Mouse (Mus musculus): ENCODE data around the gene Prkce. TPM values are rescaled to one million over a fixed set of nuclear protein-coding genes. Genes with fewer than 3 reads are reported as not detected.
A peak's percentile ranks its signal among the peaks of the same experiment; 100 is the strongest.

Gene Prkce
- polyA plus RNA-seq, 2 experiments, result 0.32 to 0.37 TPM

GRCm38 (mm10) chr17:86531231-86531630, 363.6 kb downstream of the Prkce start:
- Histone ChIP-seq H3K4me1 (replicated peaks; ENCODE audit: control insufficient read depth in 2 of 2, insufficient read depth in 2 of 2, low read length in 1 of 2) (no peaks in the 10 kb centered on the region), H3K4me3 (ENCODE audit: insufficient read depth in 1 of 2, low read depth in 2 of 2, low read length in 2 of 2) (no peak overlapping the region), H3K36me3 (replicated peaks; ENCODE audit: control insufficient read depth, insufficient read depth, low read depth) (no peaks in the 10 kb centered on the region), H3K4me2 (ENCODE audit: low read depth) (no peak overlapping the region), H3K27me3 (ENCODE audit: control insufficient read depth, insufficient read depth, low read length) (no peaks in the 10 kb centered on the region), H3K27ac (no peak overlapping the region), H3K9ac (replicated peaks) (no peak overlapping the region), H3K9me3 (ENCODE audit: control insufficient read depth, low read length) (no peaks in the 10 kb centered on the region)
- TF ChIP-seq CTCF (IDR thresholded peaks at IDR 0.05; ENCODE audit: low read depth) (no peak), EP300 (IDR thresholded peaks at IDR 0.05; ENCODE audit: low read depth) (no peak)
- ATAC-seq (ENCODE audit: insufficient read depth) (no peak), DNase-seq (ENCODE audit: low read depth in 3 of 3, low spot score in 3 of 3) (no peak)
- 54% methylated on average over 6 of the region's 6 CpGs for WGBS (ENCODE audit: insufficient replicate concordance)

GRCm38 (mm10) chr17:86532783-86533548, 365.4 kb downstream of the Prkce start:
- no peaks in the 10 kb centered on the region for H3K36me3 ChIP-seq (replicated peaks; ENCODE audit: control insufficient read depth, insufficient read depth, low read depth)
- no peak overlapping the region for H3K4me2 ChIP-seq (ENCODE audit: low read depth)
- no peak overlapping the region for H3K4me3 ChIP-seq (ENCODE audit: insufficient read depth in 1 of 2, low read depth in 2 of 2, low read length in 2 of 2)
- no peak overlapping the region for H3K27ac ChIP-seq
- WGBS (ENCODE audit: insufficient replicate concordance), result 63% methylated on average over 17 of the region's 17 CpGs
- TF ChIP-seq CTCF (IDR thresholded peaks at IDR 0.05; ENCODE audit: low read depth), result no peak
- no peak for TF ChIP-seq EP300 (IDR thresholded peaks at IDR 0.05; ENCODE audit: low read depth)
- H3K4me1 ChIP-seq (replicated peaks; ENCODE audit: control insufficient read depth in 2 of 2, insufficient read depth in 2 of 2, low read length in 1 of 2), result 0 out of 4 replicates have a peak, but pooled peaks cover 0 to 3% of the 10 kb centered on the region in 2 experiments
- no peak overlapping the region for H3K9ac ChIP-seq (replicated peaks)
- H3K9me3 ChIP-seq (ENCODE audit: control insufficient read depth, low read length), result no peaks in the 10 kb centered on the region
- H3K27me3 ChIP-seq (ENCODE audit: control insufficient read depth, insufficient read depth, low read length), result no peaks in the 10 kb centered on the region
- ATAC-seq (ENCODE audit: insufficient read depth), result no peak
- no peak for DNase-seq (ENCODE audit: low read depth in 3 of 3, low spot score in 3 of 3)

- H3K36me3 ChIP-seq (replicated peaks; ENCODE audit: control insufficient read depth, insufficient read depth, low read depth), result no peaks in the 10 kb centered on the region
- H3K4me3 ChIP-seq (ENCODE audit: insufficient read depth in 1 of 2, low read depth in 2 of 2, low read length in 2 of 2), result no peak overlapping the region
- ATAC-seq (ENCODE audit: insufficient read depth), result no peak
- H3K27ac ChIP-seq, result no peak overlapping the region
- H3K9ac ChIP-seq (replicated peaks), result no peak overlapping the region
- TF ChIP-seq CTCF (IDR thresholded peaks at IDR 0.05; ENCODE audit: low read depth), result no peak
- TF ChIP-seq EP300 (IDR thresholded peaks at IDR 0.05; ENCODE audit: low read depth), result no peak
- H3K9me3 ChIP-seq (ENCODE audit: control insufficient read depth, low read length), result no peaks in the 10 kb centered on the region
- no peak overlapping the region for H3K4me2 ChIP-seq (ENCODE audit: low read depth)
- DNase-seq (ENCODE audit: low read depth in 3 of 3, low spot score in 3 of 3), result no peak
- WGBS (ENCODE audit: insufficient replicate concordance), result 70% methylated on average over 11 of the region's 11 CpGs
- no peaks in the 10 kb centered on the region for H3K27me3 ChIP-seq (ENCODE audit: control insufficient read depth, insufficient read depth, low read length)
- 0 out of 4 replicates have a peak, but pooled peaks cover 0 to 3% of the 10 kb centered on the region in 2 experiments for H3K4me1 ChIP-seq (replicated peaks; ENCODE audit: control insufficient read depth in 2 of 2, insufficient read depth in 2 of 2, low read length in 1 of 2)
Measured at GRCm38 (mm10) chr17:86533549-86533851, 365.9 kb downstream of the Prkce start.

- no peak for TF ChIP-seq EP300 (IDR thresholded peaks at IDR 0.05; ENCODE audit: low read depth)
- no peak for TF ChIP-seq CTCF (IDR thresholded peaks at IDR 0.05; ENCODE audit: low read depth)
- Histone ChIP-seq H3K9ac (replicated peaks) (no peak overlapping the region), H3K4me3 (ENCODE audit: insufficient read depth in 1 of 2, low read depth in 2 of 2, low read length in 2 of 2) (no peak overlapping the region), H3K27me3 (ENCODE audit: control insufficient read depth, insufficient read depth, low read length) (no peaks in the 10 kb centered on the region), H3K36me3 (replicated peaks; ENCODE audit: control insufficient read depth, insufficient read depth, low read depth) (no peaks in the 10 kb centered on the region), H3K4me1 (replicated peaks; ENCODE audit: control insufficient read depth in 2 of 2, insufficient read depth in 2 of 2, low read length in 1 of 2) (0 out of 4 replicates have a peak, but pooled peaks cover 0 to 3% of the 10 kb centered on the region in 2 experiments), H3K4me2 (ENCODE audit: low read depth) (no peak overlapping the region), H3K27ac (no peak overlapping the region), H3K9me3 (ENCODE audit: control insufficient read depth, low read length) (no peaks in the 10 kb centered on the region)
- ATAC-seq (ENCODE audit: insufficient read depth) (no peak), DNase-seq (ENCODE audit: low read depth in 3 of 3, low spot score in 3 of 3) (no peak)
- WGBS (ENCODE audit: insufficient replicate concordance), result 52% methylated on average over 10 of the region's 10 CpGs
Measured at GRCm38 (mm10) chr17:86535096-86535495, 367.5 kb downstream of the Prkce start.

- H3K36me3 ChIP-seq (replicated peaks; ENCODE audit: control insufficient read depth, insufficient read depth, low read depth), result no peaks in the 10 kb centered on the region
- 0 out of 4 replicates have a peak, but pooled peaks cover 0 to 3% of the 10 kb centered on the region in 2 experiments for H3K4me1 ChIP-seq (replicated peaks; ENCODE audit: control insufficient read depth in 2 of 2, insufficient read depth in 2 of 2, low read length in 1 of 2)
- no peaks in the 10 kb centered on the region for H3K9me3 ChIP-seq (ENCODE audit: control insufficient read depth, low read length)
- ATAC-seq (ENCODE audit: insufficient read depth), result peak; percentile 56; the same call in 1 of the 2 replicates
- peak; percentile 42 to 58 (median 49) for DNase-seq (ENCODE audit: low read depth in 3 of 3, low spot score in 3 of 3)
- TF ChIP-seq EP300 (IDR thresholded peaks at IDR 0.05; ENCODE audit: low read depth) (no peak), CTCF (IDR thresholded peaks at IDR 0.05; ENCODE audit: low read depth) (peak; percentile 84)
- no peaks in the 10 kb centered on the region for H3K27me3 ChIP-seq (ENCODE audit: control insufficient read depth, insufficient read depth, low read length)
- no peak overlapping the region for H3K9ac ChIP-seq (replicated peaks)
- H3K4me3 ChIP-seq (ENCODE audit: insufficient read depth in 1 of 2, low read depth in 2 of 2, low read length in 2 of 2), result no peak overlapping the region
- no peak overlapping the region for H3K27ac ChIP-seq
- 30% methylated on average over 22 of the region's 22 CpGs for WGBS (ENCODE audit: insufficient replicate concordance)
- H3K4me2 ChIP-seq (ENCODE audit: low read depth), result peak overlapping the region; percentile 48
Measured at GRCm38 (mm10) chr17:86535827-86536656, 368.5 kb downstream of the Prkce start.
